Mouse (Mus musculus): ENCODE data around the gene Pole. TPM values are rescaled to one million over a fixed set of nuclear protein-coding genes. Genes with fewer than 3 reads are reported as not detected.

Pole gene
- total and polyA plus RNA-seq, 3 experiments: 1.2 to 1.6 (median 1.5) TPM

DNA sequence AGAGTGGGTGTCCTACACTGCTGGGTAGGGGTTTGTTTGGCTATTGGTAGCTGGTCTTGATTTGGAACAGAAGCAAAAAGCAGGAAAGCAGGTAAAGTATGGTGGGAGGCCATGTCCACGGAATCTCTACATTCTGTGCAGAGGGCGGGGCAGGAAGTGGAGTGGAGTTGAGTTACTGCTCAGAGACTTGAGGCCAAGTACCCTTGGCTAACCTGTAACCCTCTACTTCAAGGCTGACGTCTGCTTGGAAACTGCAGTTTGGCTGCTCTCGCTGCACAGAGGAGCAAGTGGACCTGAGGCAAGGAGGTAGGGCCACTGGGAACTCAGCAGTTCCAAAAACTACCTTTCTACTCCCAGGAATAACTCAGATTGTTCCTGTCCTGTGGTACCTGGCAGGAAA, 58.4 kb downstream of the Pole start, which contains the start of gene Lrcol1:
Lrcol1 (plus strand) TSS at position 207 of the 400 bp plus-strand sequence.
- no peak for DNase-seq

DNA sequence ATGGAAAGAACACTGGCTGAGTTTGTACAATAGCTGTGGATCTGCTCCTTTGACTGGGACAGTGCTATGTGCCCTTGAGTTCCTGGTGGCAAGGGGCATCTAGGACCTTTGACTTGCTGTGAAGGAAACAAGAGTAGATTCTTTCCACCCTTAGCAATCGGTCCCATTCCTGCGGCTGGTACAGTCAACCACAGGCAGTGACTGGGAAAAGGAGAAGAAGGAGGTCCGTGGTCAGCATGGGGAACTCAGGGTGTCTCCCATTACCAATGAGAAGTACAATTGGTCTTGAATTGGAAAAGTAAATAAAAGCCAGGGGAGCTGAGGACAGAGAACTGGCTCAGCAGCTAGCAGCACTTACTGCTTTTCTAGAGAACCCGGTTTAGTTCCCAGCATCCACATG, 59.4 kb downstream of the Pole start:
- DNase-seq: no peak

- no peak for DNase-seq
Observed at GRCm38 (mm10) chr5:110347006-110347405, 60.9 kb downstream of the Pole start.

- peak; percentile 45 for DNase-seq
Observed at GRCm38 (mm10) chr5:110354716-110355115, 68.6 kb downstream of the Pole start.

- peak; percentile 78 for DNase-seq
Observed at GRCm38 (mm10) chr5:110357531-110358179, 71.5 kb downstream of the Pole start.

DNA sequence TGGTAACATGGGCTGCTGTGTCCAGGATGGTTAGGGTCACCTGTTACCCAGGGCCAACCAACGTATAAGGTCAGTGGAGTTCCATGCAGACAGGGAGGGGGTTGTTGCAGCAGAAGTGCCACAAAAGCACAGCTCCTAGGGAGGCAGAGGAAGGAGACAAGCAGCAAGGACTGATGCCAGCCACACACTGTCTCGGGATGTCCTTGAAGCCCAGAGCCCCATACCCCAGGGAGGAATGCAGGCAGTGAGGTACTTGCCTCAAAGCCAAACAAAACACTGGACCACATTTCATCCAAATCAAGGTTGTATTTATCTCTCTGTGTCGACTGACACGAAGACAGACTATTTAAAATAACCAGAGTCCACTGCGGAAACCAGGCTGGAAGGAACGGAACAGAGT, 75.4 kb downstream of the Pole start:
- peak; percentile 63 for DNase-seq

DNA sequence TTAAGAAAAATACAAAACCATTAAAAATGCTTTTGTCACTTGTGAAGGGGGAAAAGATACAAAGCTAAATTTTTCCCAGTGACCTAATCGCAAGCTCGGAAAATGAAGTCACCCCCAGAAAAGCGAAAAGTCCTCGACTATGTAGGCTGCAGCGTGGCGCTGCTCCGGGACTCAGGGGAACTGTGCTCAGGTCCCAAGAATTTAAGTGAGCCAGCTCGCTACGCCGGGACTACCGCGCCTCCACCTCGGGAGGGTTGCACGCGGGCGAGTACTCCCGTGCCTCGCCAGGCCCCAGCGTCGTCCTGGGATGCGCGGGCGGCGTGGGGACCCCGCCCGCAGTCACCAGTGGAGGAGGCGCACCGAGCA, 76.7 kb downstream of the Pole start:
- DNase-seq: no peak

DNA sequence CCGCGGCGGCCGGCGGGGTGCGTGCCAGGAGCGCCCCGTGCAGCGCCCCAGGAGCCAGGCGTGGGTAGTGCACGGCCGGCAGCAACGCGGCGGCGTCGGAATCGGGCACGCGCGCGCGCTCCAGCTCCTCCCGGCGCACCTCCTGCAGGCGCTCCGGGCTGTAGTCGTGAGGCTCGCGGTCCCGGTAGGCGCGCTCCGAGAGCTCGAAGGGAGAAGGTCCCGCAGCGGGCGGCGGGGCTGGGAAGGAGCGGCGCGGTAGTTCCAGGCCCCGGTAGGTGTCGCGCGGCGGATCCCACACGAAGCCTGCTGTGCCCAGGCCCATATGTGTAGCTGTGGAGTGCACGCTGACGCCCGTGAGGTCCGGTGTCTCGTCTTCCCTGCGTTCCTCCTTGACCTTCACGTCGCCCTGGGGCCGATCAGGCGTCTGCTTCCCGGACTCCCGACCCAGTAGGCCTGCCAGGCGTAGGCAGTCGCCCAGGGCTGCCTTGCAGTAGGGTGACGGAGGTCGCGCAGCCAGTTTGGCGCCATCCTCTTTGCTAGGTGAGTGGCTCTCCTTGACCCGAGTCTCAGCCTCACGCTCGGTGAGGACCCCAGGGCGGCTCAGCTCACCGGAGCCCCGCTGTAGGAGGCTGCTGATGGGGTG, 77.2 kb downstream of the Pole start:
- peak; percentile 90 for DNase-seq

GRCm38 (mm10) chr5:110363822-110364545, 77.9 kb downstream of the Pole start:
- peak; percentile 58 for DNase-seq

GRCm38 (mm10) chr5:110376802-110377433, 90.8 kb downstream of the Pole start:
- peak; percentile 71 for DNase-seq

DNA sequence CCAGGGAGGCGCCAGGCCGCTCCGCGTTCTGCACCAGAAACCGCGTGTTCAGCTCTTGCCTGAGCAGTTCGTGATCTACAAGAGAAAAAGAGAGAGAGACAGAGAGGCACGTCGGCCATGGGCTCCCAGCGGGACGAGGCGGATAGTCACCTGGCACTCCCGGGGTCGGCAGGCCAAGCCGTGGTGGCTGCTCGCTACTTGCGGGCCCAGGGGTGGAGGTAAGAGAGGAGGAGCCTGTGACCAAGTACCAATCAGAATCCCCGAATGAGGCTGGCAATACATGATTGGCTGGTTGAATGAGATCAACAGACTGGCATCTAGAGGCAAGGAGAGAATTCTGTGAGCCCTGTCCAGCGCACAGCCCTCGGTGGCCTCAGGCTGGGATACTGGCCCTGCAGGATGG, 92.1 kb downstream of the Pole start:
- no peak for DNase-seq

DNA sequence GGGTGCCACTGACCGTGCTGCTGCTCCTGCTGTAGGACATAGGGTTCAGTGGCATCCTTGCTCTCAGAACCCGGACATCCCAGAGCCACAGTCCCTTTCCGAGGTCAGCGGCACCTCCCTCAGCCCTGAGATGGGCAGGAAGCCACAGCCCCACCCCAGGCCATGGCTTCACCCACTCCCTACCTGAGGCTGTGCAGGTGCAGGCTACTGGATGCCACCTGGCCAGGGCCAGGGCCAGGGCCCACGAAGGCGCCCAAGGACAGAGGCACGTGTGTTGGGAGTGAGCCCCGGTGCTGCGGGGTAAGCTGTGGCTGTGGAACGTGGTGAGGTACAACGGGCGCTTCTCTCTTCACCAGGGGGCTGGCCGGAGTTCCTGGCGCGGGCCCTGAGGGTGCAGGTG, 93.0 kb downstream of the Pole start:
- DNase-seq: no peak

DNA sequence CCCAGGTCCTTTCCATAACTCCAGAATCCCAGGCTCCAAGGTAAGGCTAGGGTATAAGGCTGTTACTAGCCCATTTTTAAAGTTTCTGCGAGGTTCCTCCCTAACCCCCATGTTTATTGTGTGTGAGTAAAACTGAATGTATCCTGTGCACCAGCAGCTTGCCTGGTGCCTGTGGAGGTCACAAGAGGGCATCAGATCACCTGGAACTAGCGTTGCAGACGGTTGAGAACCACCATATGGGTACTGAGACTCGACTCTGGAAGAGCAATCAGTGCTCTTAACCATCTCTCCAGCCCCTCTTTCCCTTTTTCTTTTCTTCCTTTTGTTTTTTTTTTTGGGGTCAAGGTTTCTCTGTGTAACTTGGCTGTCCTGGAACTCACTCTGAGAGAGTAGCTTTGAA, 93.7 kb downstream of the Pole start:
- no peak for DNase-seq

DNA sequence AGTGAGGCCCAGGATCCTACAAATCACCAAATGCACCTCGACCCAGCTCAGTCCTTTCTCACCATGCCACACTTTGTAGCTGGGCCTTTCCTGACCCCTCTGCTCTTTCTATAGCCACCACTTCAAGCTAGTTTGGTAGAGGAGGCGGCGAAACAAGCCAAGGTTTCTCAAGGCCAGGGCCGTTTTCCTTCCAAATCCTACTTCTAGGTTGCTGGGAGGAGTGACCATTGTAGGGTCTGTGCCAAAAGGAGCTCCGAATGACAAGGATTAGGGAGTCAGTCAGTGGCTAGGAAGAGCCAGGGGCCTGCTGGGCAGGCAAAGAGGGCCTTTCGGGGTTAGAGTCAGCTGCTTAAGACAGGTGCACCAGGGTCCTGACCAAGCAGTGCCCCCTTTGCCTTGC, 98.4 kb downstream of the Pole start:
- peak; percentile 52 for DNase-seq

- no peak for DNase-seq
Observed at GRCm38 (mm10) chr5:110385263-110385662, 99.2 kb downstream of the Pole start.

GRCm38 (mm10) chr5:110386371-110387330, 100.5 kb downstream of the Pole start:
- DNase-seq: peak; percentile 88

Other genes starting within 250 kb of the Pole start
- 1 to 10 TPM; 4.8 to 9.2 TPM for gene Gm17655, start 213.8 kb upstream of the Pole start, total RNA-seq (2021)
- not detected in 2 replicates for gene Gm17655, start 213.8 kb upstream of the Pole start, polyA plus RNA-seq (2012; rRNA removed)
- under 1 TPM; 0.14 to 0.66 TPM for gene Gm35315, start 191.9 kb upstream of the Pole start, total RNA-seq (2021)
- gene Gm35315, start 191.9 kb upstream of the Pole start, polyA plus RNA-seq (2012; rRNA removed): not detected in 2 replicates
- under 1 TPM; 0.09 to 0.10 TPM for gene Plcxd1, start 186.3 kb upstream of the Pole start, total RNA-seq (2021)
- gene Plcxd1, start 186.3 kb upstream of the Pole start, polyA plus RNA-seq (2012; rRNA removed): 0.02 and 0.19 TPM in 2 replicates
- gene Gtpbp6, start 178.1 kb upstream of the Pole start, total RNA-seq (2021): 10 to 100 TPM; 57.4 to 61.6 TPM
- gene Gtpbp6, start 178.1 kb upstream of the Pole start, polyA plus RNA-seq (2012; rRNA removed): 115 and 125 TPM in 2 replicates
- gene Zfp605, start 176.2 kb upstream of the Pole start, total RNA-seq (2021): 1 to 10 TPM; 5.7 to 6.5 TPM
- 0.04 TPM in 2 replicates for gene Zfp605, start 176.2 kb upstream of the Pole start, polyA plus RNA-seq (2012; rRNA removed)
- 10 to 100 TPM; 21.5 to 30.0 TPM for gene Chfr, start 150.5 kb upstream of the Pole start, total RNA-seq (2021)
- gene Chfr, start 150.5 kb upstream of the Pole start, polyA plus RNA-seq (2012; rRNA removed): 55.5 and 55.8 TPM in 2 replicates
- 10 to 100 TPM; 34.4 to 37.0 TPM for gene Golga3, start 109.6 kb upstream of the Pole start, total RNA-seq (2021)
- 4.5 and 6.1 TPM in 2 replicates for gene Golga3, start 109.6 kb upstream of the Pole start, polyA plus RNA-seq (2012; rRNA removed)
- 10 to 100 TPM; 39.3 to 46.5 TPM for gene Ankle2, start 55.3 kb upstream of the Pole start, total RNA-seq (2021)
- 7.5 and 8.7 TPM in 2 replicates for gene Ankle2, start 55.3 kb upstream of the Pole start, polyA plus RNA-seq (2012; rRNA removed)
- 10 to 100 TPM; 46.6 to 58.5 TPM for gene Pgam5, start 16.4 kb upstream of the Pole start, total RNA-seq (2021)
- gene Pgam5, start 16.4 kb upstream of the Pole start, polyA plus RNA-seq (2012; rRNA removed): 23.5 and 25.7 TPM in 2 replicates
- gene Pxmp2, start 120 bp upstream of the Pole start, total RNA-seq (2021): 10 to 100 TPM; 12.2 to 19.2 TPM
- 10.4 and 18.1 TPM in 2 replicates for gene Pxmp2, start 120 bp upstream of the Pole start, polyA plus RNA-seq (2012; rRNA removed)
- under 1 TPM; 0.23 to 0.38 TPM for gene P2rx2, start 56.9 kb downstream of the Pole start, total RNA-seq (2021)
- 0.18 and 0.58 TPM in 2 replicates for gene P2rx2, start 56.9 kb downstream of the Pole start, polyA plus RNA-seq (2012; rRNA removed)
- not detected for gene Lrcol1, start 58.4 kb downstream of the Pole start, total RNA-seq (2021)
- gene Lrcol1, start 58.4 kb downstream of the Pole start, polyA plus RNA-seq (2012; rRNA removed): not detected in 2 replicates
- 10 to 100 TPM; 56.7 to 67.2 TPM for gene Fbrsl1, start 162.2 kb downstream of the Pole start, total RNA-seq (2021)
- 267 and 295 TPM in 2 replicates for gene Fbrsl1, start 162.2 kb downstream of the Pole start, polyA plus RNA-seq (2012; rRNA removed)

All from adrenal gland, adult 2 months (tissue).